Mouse (Mus musculus): ENCODE measurements at regions not wholly inside any gene's neighbourhood (a gene's known extent, or its start where the extent isn't known, plus 50 kb on each side); places are given as distances from the start of the nearest gene placed in this dataset.

- peak; percentile 19 for DNase-seq
Measured at GRCm38 (mm10) chr11:32907520-32908233, 83.3 kb upstream of the Smim23 start.

GRCm38 (mm10) chr11:32903970-32904369 lies 79.6 kb upstream of the Smim23 start:
- peak; percentile 34 for DNase-seq

GRCm38 (mm10) chr11:32903389-32903788 lies 79.0 kb upstream of the Smim23 start:
- DNase-seq, result no peak

- DNase-seq, result no peak
Measured at GRCm38 (mm10) chr11:32902923-32903322, 78.5 kb upstream of the Smim23 start.

GRCm38 (mm10) chr11:32900437-32900836 lies 76.0 kb upstream of the Smim23 start:
- no peak for DNase-seq

- no peak for DNase-seq
Measured at GRCm38 (mm10) chr11:32899604-32900216, 75.3 kb upstream of the Smim23 start.

GRCm38 (mm10) chr11:32895400-32895799 lies 71.0 kb upstream of the Smim23 start:
- no peak for DNase-seq

- no peak for DNase-seq
Measured at GRCm38 (mm10) chr11:32893146-32893903, 68.9 kb upstream of the Smim23 start.

GRCm38 (mm10) chr11:32892496-32892895 lies 68.1 kb upstream of the Smim23 start:
- no peak for DNase-seq

GRCm38 (mm10) chr11:32889248-32889647 lies 64.8 kb upstream of the Smim23 start:
- DNase-seq, result no peak

GRCm38 (mm10) chr11:32884744-32885143 lies 60.3 kb upstream of the Smim23 start:
- no peak for DNase-seq

GRCm38 (mm10) chr11:32883062-32883852 lies 58.9 kb upstream of the Smim23 start:
- DNase-seq, result no peak

GRCm38 (mm10) chr11:32878967-32879366 lies 54.6 kb upstream of the Smim23 start:
- no peak for DNase-seq

All from cerebellum, adult 11 months (tissue).